Mouse (Mus musculus): Measurements from ENCODE around the gene Tex26. TPM values are rescaled to one million over a fixed set of nuclear protein-coding genes. Genes with fewer than 3 reads are reported as not detected.
A peak's percentile ranks its signal among the peaks of the same experiment; 100 is the strongest.

The Tex26 gene
- polyA plus RNA-seq, 1 experiment: not detected

- no peak overlapping the region for H3K4me3 ChIP-seq (ENCODE audit: low read depth, low read length)
- no peaks in the 10 kb centered on the region; the same call in 1 of the 2 replicates for H3K27me3 ChIP-seq (ENCODE audit: control insufficient read depth, insufficient read depth, low read length)
- TF ChIP-seq POLR2A (IDR thresholded peaks at IDR 0.05; ENCODE audit: low read depth, low read length): no peak
- TF ChIP-seq CTCF (IDR thresholded peaks at IDR 0.05; ENCODE audit: extremely low read depth, insufficient read length, insufficient replicate concordance, low read depth, low read length): no peak
- H3K27ac ChIP-seq (ENCODE audit: insufficient read depth, low read depth, low read length): no peak overlapping the region
- H3K36me3 ChIP-seq (ENCODE audit: control insufficient read depth, insufficient read depth, low read length): no peaks in the 10 kb centered on the region
- WGBS: 63% methylated on average over 3 of the region's 3 CpGs
- H3K4me1 ChIP-seq (ENCODE audit: control insufficient read depth, insufficient read depth, insufficient read length, low read length): no peaks in the 10 kb centered on the region
These were observed 22.6 kb downstream of the Tex26 start for GRCm38 (mm10) chr5:149462071-149462470.

DNA sequence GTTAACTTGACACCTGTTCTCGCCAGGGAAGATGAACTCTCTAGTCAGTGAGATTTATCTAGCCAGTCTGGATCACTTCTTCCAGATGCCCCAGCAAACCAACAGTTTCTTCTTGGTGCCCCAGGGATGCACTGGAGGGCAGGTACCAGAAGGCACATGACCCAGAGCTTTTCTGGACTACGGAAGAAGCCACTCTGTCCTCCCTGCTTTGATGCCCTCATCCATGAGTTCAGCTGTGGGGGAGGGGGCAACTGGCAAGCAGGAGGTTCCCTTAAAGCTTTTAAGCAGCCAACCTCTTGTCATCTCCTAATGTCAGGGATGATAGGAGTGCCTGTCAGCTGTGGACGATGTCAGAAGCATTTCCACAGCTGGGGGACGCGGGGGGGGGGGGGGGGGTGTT is 25.8 kb downstream of the Tex26 start:
- Histone ChIP-seq H3K4me3 (ENCODE audit: low read depth, low read length) (no peak overlapping the region), H3K27me3 (ENCODE audit: control insufficient read depth, insufficient read depth, low read length) (no peaks in the 10 kb centered on the region; the same call in 1 of the 2 replicates), H3K27ac (ENCODE audit: insufficient read depth, low read depth, low read length) (no peak overlapping the region), H3K36me3 (ENCODE audit: control insufficient read depth, insufficient read depth, low read length) (no peaks in the 10 kb centered on the region), H3K4me1 (ENCODE audit: control insufficient read depth, insufficient read depth, insufficient read length, low read length) (no peaks in the 10 kb centered on the region)
- TF ChIP-seq POLR2A (IDR thresholded peaks at IDR 0.05; ENCODE audit: low read depth, low read length): no peak
- TF ChIP-seq CTCF (IDR thresholded peaks at IDR 0.05; ENCODE audit: extremely low read depth, insufficient read length, insufficient replicate concordance, low read depth, low read length): no peak
- WGBS: 59% methylated on average over 5 of the region's 5 CpGs

DNA sequence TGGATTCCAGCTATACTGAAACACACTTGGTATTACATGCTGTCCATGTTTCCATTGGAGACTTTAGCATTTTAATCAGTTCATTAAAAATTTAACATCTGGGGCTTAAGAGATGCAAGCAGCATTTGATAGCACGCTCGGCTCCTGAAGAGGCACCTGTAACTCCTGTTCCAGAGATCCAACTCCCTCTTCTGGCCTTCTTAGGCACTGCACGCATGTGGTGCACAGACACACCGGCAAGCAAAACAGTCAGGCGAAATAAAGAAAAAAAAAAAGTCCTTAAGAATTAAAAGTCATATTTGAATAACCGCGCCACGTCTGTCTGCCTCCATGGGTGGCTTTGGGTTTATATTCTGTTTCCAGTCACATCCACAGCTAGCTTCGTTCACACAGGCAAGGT is 34.7 kb downstream of the Tex26 start:
- no peaks in the 10 kb centered on the region for H3K4me1 ChIP-seq (ENCODE audit: control insufficient read depth, insufficient read depth, insufficient read length, low read length)
- peaks cover 2% of the 10 kb centered on the region; the same call in 1 of the 2 replicates for H3K27me3 ChIP-seq (ENCODE audit: control insufficient read depth, insufficient read depth, low read length)
- TF ChIP-seq CTCF (IDR thresholded peaks at IDR 0.05; ENCODE audit: extremely low read depth, insufficient read length, insufficient replicate concordance, low read depth, low read length) (no peak), POLR2A (IDR thresholded peaks at IDR 0.05; ENCODE audit: low read depth, low read length) (no peak)
- 93% methylated on average over 9 of the region's 9 CpGs for WGBS
- no peaks in the 10 kb centered on the region for H3K36me3 ChIP-seq (ENCODE audit: control insufficient read depth, insufficient read depth, low read length)
- no peak overlapping the region for H3K27ac ChIP-seq (ENCODE audit: insufficient read depth, low read depth, low read length)
- no peak overlapping the region for H3K4me3 ChIP-seq (ENCODE audit: low read depth, low read length)

GRCm38 (mm10) chr5:149474701-149475468 is 35.4 kb downstream of the Tex26 start:
- Histone ChIP-seq H3K4me1 (ENCODE audit: control insufficient read depth, insufficient read depth, insufficient read length, low read length) (no peaks in the 10 kb centered on the region), H3K4me3 (ENCODE audit: low read depth, low read length) (no peak overlapping the region), H3K36me3 (ENCODE audit: control insufficient read depth, insufficient read depth, low read length) (no peaks in the 10 kb centered on the region), H3K27me3 (ENCODE audit: control insufficient read depth, insufficient read depth, low read length) (peaks cover 2% of the 10 kb centered on the region; the same call in 1 of the 2 replicates), H3K27ac (ENCODE audit: insufficient read depth, low read depth, low read length) (no peak overlapping the region)
- no peak for TF ChIP-seq CTCF (IDR thresholded peaks at IDR 0.05; ENCODE audit: extremely low read depth, insufficient read length, insufficient replicate concordance, low read depth, low read length)
- TF ChIP-seq POLR2A (IDR thresholded peaks at IDR 0.05; ENCODE audit: low read depth, low read length): no peak
- WGBS: 88% methylated on average over 16 of the region's 16 CpGs

- H3K27ac ChIP-seq (ENCODE audit: insufficient read depth, low read depth, low read length): no peak overlapping the region
- TF ChIP-seq POLR2A (IDR thresholded peaks at IDR 0.05; ENCODE audit: low read depth, low read length): no peak
- TF ChIP-seq CTCF (IDR thresholded peaks at IDR 0.05; ENCODE audit: extremely low read depth, insufficient read length, insufficient replicate concordance, low read depth, low read length): no peak
- peaks cover 2% of the 10 kb centered on the region; the same call in 1 of the 2 replicates for H3K27me3 ChIP-seq (ENCODE audit: control insufficient read depth, insufficient read depth, low read length)
- no peak overlapping the region for H3K4me3 ChIP-seq (ENCODE audit: low read depth, low read length)
- WGBS: 87% methylated on average over 7 of the region's 7 CpGs
- H3K4me1 ChIP-seq (ENCODE audit: control insufficient read depth, insufficient read depth, insufficient read length, low read length): no peaks in the 10 kb centered on the region
- no peaks in the 10 kb centered on the region for H3K36me3 ChIP-seq (ENCODE audit: control insufficient read depth, insufficient read depth, low read length)
These were observed 42.5 kb downstream of the Tex26 start for GRCm38 (mm10) chr5:149481920-149482319.

DNA sequence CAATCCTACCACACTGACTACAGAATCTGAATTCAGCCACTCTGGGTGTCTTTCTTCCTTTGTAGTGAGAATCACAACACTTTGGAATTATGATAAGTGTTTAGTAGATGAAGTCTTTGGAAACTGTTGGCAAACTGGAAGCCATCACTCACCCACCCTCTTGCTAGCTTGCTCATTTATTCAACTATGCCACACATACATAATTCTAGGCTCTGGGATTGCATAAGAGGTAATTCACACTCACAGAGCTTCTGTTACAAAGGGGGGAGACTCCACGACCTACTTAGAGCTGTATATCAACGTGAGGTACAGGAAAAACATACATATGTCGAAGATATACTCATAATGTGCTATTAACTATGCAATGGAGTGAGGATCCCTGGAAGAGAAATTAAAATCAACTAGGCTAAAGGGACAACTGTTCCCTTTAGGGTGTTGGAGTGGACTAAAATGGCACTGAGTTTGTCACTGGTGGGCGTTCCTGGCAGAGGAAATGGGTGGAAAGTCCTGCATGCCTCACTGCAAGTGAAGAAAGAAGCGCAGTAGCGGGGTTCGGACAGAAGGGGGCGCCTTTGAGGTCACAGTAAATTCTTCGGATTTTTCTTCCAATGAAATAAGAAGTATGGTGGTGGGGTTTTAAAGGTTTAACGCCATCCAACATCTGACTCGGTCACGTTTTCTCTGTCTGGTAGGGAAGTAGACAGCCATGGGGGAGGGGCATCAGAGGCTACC is 44.0 kb downstream of the Tex26 start:
- Histone ChIP-seq H3K27me3 (ENCODE audit: control insufficient read depth, insufficient read depth, low read length) (no peaks in the 10 kb centered on the region; the same call in 1 of the 2 replicates), H3K4me1 (ENCODE audit: control insufficient read depth, insufficient read depth, insufficient read length, low read length) (no peaks in the 10 kb centered on the region), H3K36me3 (ENCODE audit: control insufficient read depth, insufficient read depth, low read length) (no peaks in the 10 kb centered on the region), H3K4me3 (ENCODE audit: low read depth, low read length) (no peak overlapping the region), H3K27ac (ENCODE audit: insufficient read depth, low read depth, low read length) (no peak overlapping the region)
- 63% methylated on average over 12 of the region's 12 CpGs for WGBS
- TF ChIP-seq CTCF (IDR thresholded peaks at IDR 0.05; ENCODE audit: extremely low read depth, insufficient read length, insufficient replicate concordance, low read depth, low read length) (peak; percentile 53; the same call in 1 of the 2 replicates), POLR2A (IDR thresholded peaks at IDR 0.05; ENCODE audit: low read depth, low read length) (no peak)

DNA sequence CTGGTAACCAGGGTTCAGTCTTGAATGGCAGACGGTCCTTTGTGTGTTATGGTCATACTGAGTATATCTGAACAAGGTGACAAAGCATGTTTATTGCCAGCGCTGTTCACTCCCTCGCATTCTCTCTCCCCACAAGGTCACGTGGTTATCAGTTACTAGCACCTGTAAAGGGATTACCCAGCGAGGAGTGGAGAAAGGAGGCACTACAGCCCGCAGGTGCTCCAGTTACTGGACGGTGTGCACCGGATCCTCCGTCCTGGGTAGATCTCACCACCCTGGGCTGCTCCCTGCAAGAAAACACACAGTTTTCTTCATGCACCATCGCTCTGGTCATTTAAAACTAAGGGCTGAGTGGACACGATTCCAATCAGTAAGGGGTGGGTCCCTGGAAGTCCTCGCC is 44.8 kb downstream of the Tex26 start:
- TF ChIP-seq POLR2A (IDR thresholded peaks at IDR 0.05; ENCODE audit: low read depth, low read length) (no peak), CTCF (IDR thresholded peaks at IDR 0.05; ENCODE audit: extremely low read depth, insufficient read length, insufficient replicate concordance, low read depth, low read length) (no peak)
- Histone ChIP-seq H3K36me3 (ENCODE audit: control insufficient read depth, insufficient read depth, low read length) (no peaks in the 10 kb centered on the region), H3K4me3 (ENCODE audit: low read depth, low read length) (no peak overlapping the region), H3K4me1 (ENCODE audit: control insufficient read depth, insufficient read depth, insufficient read length, low read length) (no peaks in the 10 kb centered on the region), H3K27ac (ENCODE audit: insufficient read depth, low read depth, low read length) (no peak overlapping the region), H3K27me3 (ENCODE audit: control insufficient read depth, insufficient read depth, low read length) (no peaks in the 10 kb centered on the region; the same call in 1 of the 2 replicates)
- WGBS: 41% methylated on average over 12 of the region's 12 CpGs
